Mouse (Mus musculus) liver, embryonic 12.5 days (tissue): ENCODE measurements at regions not wholly inside any gene's neighbourhood (a gene's known extent, or its start where the extent isn't known, plus 50 kb on each side); places are given as distances from the start of the nearest gene placed in this dataset.
A peak's percentile ranks its signal among the peaks of the same experiment; 100 is the strongest.

Experiments used
- ATAC-seq: fragments of 200-750 bp; cut with Nextera tagmentation; 2 replicates; pipeline ENCODE4 v1.8.0; 2017; ENCODE audit warnings: moderate number of reproducible peaks, mild to moderate bottlenecking, moderate library complexity
- H3K27ac ChIP-seq: fragments of 300-500 bp; sonication (generic); 2 replicates; pipeline ENCODE4 v1.5.1; 2016; ENCODE audit warnings: mild to moderate bottlenecking
- H3K27me3 ChIP-seq: fragments of 300-500 bp; sonication (generic); replicated peaks from 2 replicates; pipeline ENCODE4 v1.6.1; 2016; ENCODE audit warnings: mild to moderate bottlenecking, moderate library complexity
- H3K36me3 ChIP-seq: fragments of 300-500 bp; sonication (generic); 2 replicates; pipeline ENCODE4 v1.6.1; 2016; ENCODE audit warnings: mild to moderate bottlenecking, moderate library complexity
- H3K4me1 ChIP-seq: fragments of 300-500 bp; sonication (generic); 2 replicates; pipeline ENCODE4 v1.6.1; 2016
- H3K4me2 ChIP-seq: fragments of 300-500 bp; sonication (generic); 2 replicates; pipeline ENCODE4 v1.6.1; 2016; ENCODE audit warnings: mild to moderate bottlenecking, moderate library complexity
- H3K4me3 ChIP-seq: fragments of 300-500 bp; sonication (generic); 2 replicates; pipeline ENCODE4 v1.5.1; 2016; ENCODE audit warnings: mild to moderate bottlenecking, moderate library complexity
- H3K9ac ChIP-seq: fragments of 300-500 bp; sonication (generic); 2 replicates; pipeline ENCODE4 v1.6.1; 2016; ENCODE audit warnings: mild to moderate bottlenecking, moderate library complexity
- H3K9me3 ChIP-seq: fragments of 300-500 bp; sonication (generic); replicated peaks from 2 replicates; pipeline ENCODE4 v1.6.1; 2016; ENCODE audit warnings: mild to moderate bottlenecking, moderate library complexity
- WGBS: fragments of 180-500 bp; shearing (Covaris S2); methylation state at CpG from one replicate; pipeline ENCODE4 v1.1.7; 2016; ENCODE audit not compliant: insufficient replicate concordance; 5-methylcytosine and 5-hydroxymethylcytosine counted together

GRCm38 (mm10) chr13:53923721-53924374 lies 131.7 kb downstream of the Drd1 start:
- no peak for ATAC-seq
- H3K36me3 ChIP-seq, result no peaks in the 10 kb centered on the region
- no peak overlapping the region for H3K27ac ChIP-seq
- H3K9ac ChIP-seq, result no peak overlapping the region
- 85% methylated on average over 7 of the region's 7 CpGs for WGBS
- H3K9me3 ChIP-seq, result no peaks in the 10 kb centered on the region
- H3K27me3 ChIP-seq, result no peaks in the 10 kb centered on the region
- peaks cover 10% of the 10 kb centered on the region; the same call in 1 of the 2 replicates for H3K4me1 ChIP-seq
- no peak overlapping the region for H3K4me2 ChIP-seq
- no peak overlapping the region for H3K4me3 ChIP-seq

GRCm38 (mm10) chr13:53921796-53922195 lies 133.7 kb downstream of the Drd1 start:
- H3K4me2 ChIP-seq, result no peak overlapping the region
- H3K27me3 ChIP-seq, result no peaks in the 10 kb centered on the region
- ATAC-seq, result no peak
- 52% methylated on average over 5 of the region's 5 CpGs for WGBS
- no peaks in the 10 kb centered on the region for H3K36me3 ChIP-seq
- H3K4me1 ChIP-seq, result peaks cover 10% of the 10 kb centered on the region; the same call in 1 of the 2 replicates
- H3K9ac ChIP-seq, result no peak overlapping the region
- H3K4me3 ChIP-seq, result no peak overlapping the region
- no peak overlapping the region for H3K27ac ChIP-seq
- no peaks in the 10 kb centered on the region for H3K9me3 ChIP-seq

- Histone ChIP-seq H3K27me3 (no peaks in the 10 kb centered on the region), H3K36me3 (no peaks in the 10 kb centered on the region), H3K27ac (no peak overlapping the region), H3K4me2 (no peak overlapping the region), H3K9ac (no peak overlapping the region), H3K9me3 (no peaks in the 10 kb centered on the region), H3K4me1 (peaks cover 10% of the 10 kb centered on the region; the same call in 1 of the 2 replicates), H3K4me3 (no peak overlapping the region)
- no peak for ATAC-seq
- 10% methylated on average over 5 of the region's 5 CpGs for WGBS
These were observed 135.6 kb downstream of the Drd1 start for GRCm38 (mm10) chr13:53919851-53920381.

DNA sequence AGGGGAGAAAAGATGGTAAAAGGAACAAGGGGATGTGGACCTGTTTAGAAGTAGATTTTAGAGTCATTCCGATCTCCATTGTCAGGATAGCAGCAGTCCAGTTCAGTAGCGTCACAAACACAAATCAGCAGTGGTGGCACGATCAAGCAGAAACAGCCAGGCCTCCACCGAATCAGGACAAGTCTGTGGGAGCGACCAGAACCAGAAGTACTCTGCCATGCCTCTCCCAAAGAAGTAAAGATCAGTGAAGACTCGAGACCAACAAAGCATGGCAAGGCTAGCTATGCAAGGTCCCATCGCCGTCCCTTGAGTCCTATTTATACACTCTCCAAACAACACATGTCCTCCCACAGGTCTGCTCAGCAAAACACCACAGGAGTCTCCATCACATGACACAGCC lies 140.0 kb downstream of the Drd1 start:
- no peaks in the 10 kb centered on the region for H3K27me3 ChIP-seq
- no peak overlapping the region for H3K9ac ChIP-seq
- peaks cover 9% of the 10 kb centered on the region; the same call in 1 of the 2 replicates for H3K4me1 ChIP-seq
- no peak overlapping the region for H3K4me3 ChIP-seq
- no peaks in the 10 kb centered on the region for H3K36me3 ChIP-seq
- H3K27ac ChIP-seq, result no peak overlapping the region
- no peak for ATAC-seq
- 73% methylated on average over 8 of the region's 8 CpGs for WGBS
- no peak overlapping the region for H3K4me2 ChIP-seq
- no peaks in the 10 kb centered on the region for H3K9me3 ChIP-seq

DNA sequence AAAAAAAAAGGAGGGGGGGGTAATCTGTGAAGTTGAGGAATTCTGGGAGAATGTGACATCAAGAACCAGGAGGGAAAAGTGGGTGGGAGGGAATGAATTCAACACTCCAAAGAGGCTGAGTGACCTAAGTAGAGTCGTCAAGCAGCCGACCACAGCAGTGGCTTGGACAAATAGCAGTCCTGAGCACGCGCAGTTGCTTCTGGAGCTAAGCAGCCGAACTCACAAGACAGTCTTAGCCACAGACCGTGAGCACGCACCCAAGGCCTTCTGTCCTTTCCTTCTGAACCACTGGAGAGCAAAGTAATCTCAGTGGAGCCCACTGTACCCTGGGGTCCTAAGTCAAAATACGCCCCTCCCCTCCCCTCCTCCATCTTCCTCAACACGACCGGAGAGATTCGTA lies 141.1 kb downstream of the Drd1 start:
- H3K36me3 ChIP-seq, result no peaks in the 10 kb centered on the region
- H3K9ac ChIP-seq, result no peak overlapping the region
- ATAC-seq, result no peak
- no peak overlapping the region for H3K4me2 ChIP-seq
- H3K4me3 ChIP-seq, result no peak overlapping the region
- no peaks in the 10 kb centered on the region for H3K9me3 ChIP-seq
- no peaks in the 10 kb centered on the region for H3K27me3 ChIP-seq
- H3K4me1 ChIP-seq, result no peaks in the 10 kb centered on the region
- no peak overlapping the region for H3K27ac ChIP-seq
- 75% methylated on average over 11 of the region's 11 CpGs for WGBS

- Histone ChIP-seq H3K36me3 (no peaks in the 10 kb centered on the region), H3K27me3 (no peaks in the 10 kb centered on the region), H3K4me3 (no peak overlapping the region), H3K9ac (no peak overlapping the region), H3K9me3 (no peaks in the 10 kb centered on the region), H3K27ac (no peak overlapping the region), H3K4me2 (no peak overlapping the region), H3K4me1 (no peaks in the 10 kb centered on the region)
- no peak for ATAC-seq
- 55% methylated on average over 10 of the region's 10 CpGs for WGBS
These were observed 142.0 kb downstream of the Drd1 start for GRCm38 (mm10) chr13:53913501-53913900.

DNA sequence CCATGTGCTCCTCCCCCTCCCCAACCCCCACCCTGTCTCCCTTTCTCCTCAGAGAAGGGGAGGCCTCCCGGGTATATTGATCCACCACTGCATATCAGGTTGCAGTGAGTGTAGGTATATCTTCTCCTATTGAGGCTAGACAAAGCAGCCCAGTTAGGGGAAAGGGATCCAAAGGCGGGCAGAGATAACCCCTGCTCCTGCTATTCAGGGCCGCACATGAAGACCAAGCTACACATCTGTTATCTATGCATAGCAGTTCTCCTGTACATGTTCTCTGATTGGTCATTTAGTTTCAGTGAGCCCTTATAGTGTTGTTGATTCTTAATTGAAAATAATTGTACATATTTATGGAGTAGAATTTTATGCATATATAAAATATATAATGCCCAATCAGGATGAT lies 143.7 kb downstream of the Drd1 start:
- Histone ChIP-seq H3K27me3 (no peaks in the 10 kb centered on the region), H3K27ac (no peak overlapping the region), H3K36me3 (no peaks in the 10 kb centered on the region), H3K4me1 (no peaks in the 10 kb centered on the region), H3K9me3 (no peaks in the 10 kb centered on the region), H3K4me2 (no peak overlapping the region), H3K9ac (no peak overlapping the region), H3K4me3 (no peak overlapping the region)
- peak; percentile 59 for ATAC-seq
- WGBS, result 23% methylated on average over 3 of the region's 3 CpGs

- 72% methylated on average over 8 of the region's 8 CpGs for WGBS
- no peaks in the 10 kb centered on the region for H3K4me1 ChIP-seq
- no peak overlapping the region for H3K9ac ChIP-seq
These were observed 144.2 kb downstream of the Drd1 start for GRCm38 (mm10) chr13:53911261-53911660.

DNA sequence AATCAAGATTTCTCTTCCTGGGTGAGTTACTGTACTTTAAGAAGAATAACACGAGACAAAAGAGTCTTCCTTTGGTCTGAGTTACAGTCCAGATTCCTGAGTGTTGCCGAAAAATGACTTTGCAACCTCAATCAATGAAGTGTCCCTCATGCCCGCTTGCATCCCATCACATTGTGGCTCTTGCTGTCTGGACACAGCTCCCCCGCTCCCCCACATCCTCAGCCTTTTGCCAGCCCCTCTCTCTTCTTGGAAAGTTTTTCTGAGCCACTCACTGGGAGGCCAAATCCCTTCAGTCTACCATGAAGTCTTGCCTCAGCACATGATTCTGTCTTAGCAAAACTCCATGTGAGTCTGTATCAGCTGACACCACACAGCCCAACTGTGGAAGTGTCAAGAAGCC lies 145.3 kb downstream of the Drd1 start:
- no peaks in the 10 kb centered on the region for H3K4me1 ChIP-seq
- no peak overlapping the region for H3K9ac ChIP-seq
- no peak overlapping the region for H3K4me3 ChIP-seq
- H3K27me3 ChIP-seq, result no peaks in the 10 kb centered on the region
- no peak for ATAC-seq
- WGBS, result 76% methylated on average over 4 of the region's 4 CpGs
- no peak overlapping the region for H3K4me2 ChIP-seq
- no peaks in the 10 kb centered on the region for H3K9me3 ChIP-seq
- H3K36me3 ChIP-seq, result no peaks in the 10 kb centered on the region
- H3K27ac ChIP-seq, result no peak overlapping the region

More at GRCm38 (mm10) chr13:53911261-53911660, 144.2 kb downstream of the Drd1 start:
- Histone ChIP-seq H3K27me3 (no peaks in the 10 kb centered on the region), H3K4me2 (no peak overlapping the region), H3K4me3 (no peak overlapping the region), H3K36me3 (no peaks in the 10 kb centered on the region), H3K9me3 (no peaks in the 10 kb centered on the region), H3K27ac (no peak overlapping the region)
- no peak for ATAC-seq

DNA sequence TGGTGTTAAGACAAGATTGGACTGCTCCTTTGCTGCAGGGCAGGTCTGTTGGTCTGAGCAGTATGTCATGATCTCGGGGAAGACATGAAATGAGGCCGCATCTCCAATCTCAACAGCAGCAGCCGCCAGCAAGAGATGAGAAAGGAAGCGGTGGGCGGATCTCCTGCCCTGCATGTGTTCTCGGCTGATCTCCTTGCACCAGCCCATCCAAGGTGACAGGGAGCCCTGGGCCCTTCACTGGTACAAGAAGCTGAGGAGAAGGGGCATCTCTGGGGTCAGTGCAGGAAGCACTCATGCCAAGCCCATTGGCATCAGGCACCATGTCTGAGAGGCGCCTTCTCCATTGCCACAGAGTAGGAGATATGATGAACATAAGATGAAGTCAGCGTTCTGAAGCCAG lies 151.0 kb downstream of the Drd1 start:
- Histone ChIP-seq H3K27ac (no peak overlapping the region), H3K36me3 (no peaks in the 10 kb centered on the region), H3K4me2 (no peak overlapping the region), H3K27me3 (no peaks in the 10 kb centered on the region), H3K9ac (no peak overlapping the region), H3K4me1 (no peaks in the 10 kb centered on the region), H3K4me3 (no peak overlapping the region), H3K9me3 (no peaks in the 10 kb centered on the region)
- no peak for ATAC-seq
- WGBS, result 47% methylated on average over 8 of the region's 8 CpGs

DNA sequence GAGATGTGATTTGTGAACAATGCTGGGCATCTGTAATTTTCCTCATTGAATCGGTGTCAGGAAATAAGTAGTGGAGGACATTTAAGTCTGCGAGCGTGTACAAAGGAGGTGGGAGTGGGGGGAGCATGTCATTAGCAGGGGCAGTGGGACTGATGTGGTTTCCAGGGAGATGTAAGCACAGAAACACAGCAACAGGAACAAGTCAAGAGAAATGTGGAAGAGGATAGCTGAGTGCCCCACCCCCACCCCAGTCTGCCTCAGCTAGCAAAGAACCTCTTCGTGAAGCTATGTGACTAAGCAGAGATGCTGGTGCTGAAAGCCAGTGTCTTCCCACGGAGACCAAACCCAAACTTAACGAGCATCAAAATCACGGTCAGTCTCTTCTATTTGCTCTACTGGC lies 151.9 kb downstream of the Drd1 start:
- H3K9ac ChIP-seq, result no peak overlapping the region
- no peak for ATAC-seq
- H3K4me3 ChIP-seq, result no peak overlapping the region
- no peaks in the 10 kb centered on the region for H3K27me3 ChIP-seq
- no peaks in the 10 kb centered on the region for H3K36me3 ChIP-seq
- 50% methylated on average over 7 of the region's 7 CpGs for WGBS
- H3K9me3 ChIP-seq, result no peaks in the 10 kb centered on the region
- no peak overlapping the region for H3K27ac ChIP-seq
- H3K4me1 ChIP-seq, result no peaks in the 10 kb centered on the region
- H3K4me2 ChIP-seq, result no peak overlapping the region

- H3K4me1 ChIP-seq, result no peaks in the 10 kb centered on the region
- no peaks in the 10 kb centered on the region for H3K36me3 ChIP-seq
- no peaks in the 10 kb centered on the region for H3K9me3 ChIP-seq
- no peak for ATAC-seq
- no peak overlapping the region for H3K4me3 ChIP-seq
- H3K9ac ChIP-seq, result no peak overlapping the region
- H3K27ac ChIP-seq, result no peak overlapping the region
- WGBS, result 84% methylated on average over 2 of the region's 2 CpGs
- no peak overlapping the region for H3K4me2 ChIP-seq
- H3K27me3 ChIP-seq, result no peaks in the 10 kb centered on the region
These were observed 152.7 kb downstream of the Drd1 start for GRCm38 (mm10) chr13:53902831-53903230.
